Mouse (Mus musculus) layer of hippocampus, postnatal 36 days (tissue): ENCODE measurements around the gene Zfp626. TPM values are rescaled to one million over a fixed set of nuclear protein-coding genes. Genes with fewer than 3 reads are reported as not detected.
A peak's percentile ranks its signal among the peaks of the same experiment; 100 is the strongest.
"Not testable (repeated sequence)": the region's sequence is repeated elsewhere in the genome, so short reads cannot be mapped to it uniquely, and the experiment has no call there.

Experiments
- DNase-seq, 2 experiments: peaks; one replicate each; pipeline ENCODE4 v3.0.0; 2022
- total RNA-seq, 2 experiments: library from RNA; stranded (reverse); gene quantifications; 2 replicates each; pipeline ENCODE4 v1.2.3; 2021

The Zfp626 gene
- total RNA-seq, 2 experiments from 2014 or later: 8.8 to 10.0 TPM

- DNase-seq: peak; percentile 41 to 54
Observed at GRCm38 (mm10) chr7:27860396-27861235, 53.6 kb downstream of the Zfp626 start.

- not testable (repeated sequence) for DNase-seq
Observed at GRCm38 (mm10) chr7:27862578-27862977, 55.6 kb downstream of the Zfp626 start.

Other genes with a start within 250 kb of the Zfp626 start
- 100 to 1,000 TPM in 1 of 2 experiments, 10 to 100 TPM in 1; 97.7 to 102 TPM for gene Akt2, start 215.6 kb upstream of the Zfp626 start, total RNA-seq
- 10 to 100 TPM; 45.8 to 48.2 TPM for gene Ttc9b, start 153.3 kb upstream of the Zfp626 start, total RNA-seq
- 100 to 1,000 TPM; 177 to 185 TPM for gene Map3k10, start 132.6 kb upstream of the Zfp626 start, total RNA-seq
- gene Zfp607b, start 117.9 kb upstream of the Zfp626 start, total RNA-seq: 10 to 100 TPM; 10.0 to 10.3 TPM
- 10 to 100 TPM; 33.5 to 38.7 TPM for gene Zfp60, start 75.8 kb upstream of the Zfp626 start, total RNA-seq
- gene Zfp59, start 31.4 kb downstream of the Zfp626 start, total RNA-seq: 1 to 10 TPM; 4.1 to 4.4 TPM
- 1 to 10 TPM; 1.9 to 2.5 TPM for gene Zfp607a, start 50.3 kb downstream of the Zfp626 start, total RNA-seq
- gene Zfp974, start 122.3 kb downstream of the Zfp626 start, total RNA-seq: 10 to 100 TPM; 15.2 to 16.0 TPM
- gene Zfp780b, start 172.0 kb downstream of the Zfp626 start, total RNA-seq: 10 to 100 TPM; 21.6 TPM
- gene Zfp850, start 206.9 kb downstream of the Zfp626 start, total RNA-seq: 1 to 10 TPM; 5.7 to 6.8 TPM
- gene Psmc4, start 242.9 kb downstream of the Zfp626 start, total RNA-seq: 100 to 1,000 TPM; 122 to 131 TPM